14 mouse cellular contexts compared by ENCODE assay signal in the genomic region with DNA sequence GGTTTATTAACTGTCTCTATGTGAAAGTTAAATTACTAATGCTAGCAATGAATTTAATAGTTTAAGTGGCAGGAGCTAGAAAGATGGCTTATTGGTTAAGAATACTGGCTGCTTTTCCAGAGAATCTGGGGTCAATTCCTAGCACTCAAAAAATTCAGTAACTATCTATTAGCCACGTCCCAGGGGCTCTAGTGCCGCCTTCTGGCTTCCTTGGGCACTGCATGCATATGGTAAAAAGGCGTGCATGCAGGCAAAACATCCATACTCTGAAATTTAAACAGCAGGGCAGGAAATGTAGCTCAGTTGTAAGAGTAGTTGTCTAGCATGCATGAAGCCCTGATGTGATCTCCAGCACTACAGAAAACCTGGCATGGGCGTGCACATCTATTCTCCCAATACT. TPM values are rescaled to one million over a fixed set of nuclear protein-coding genes. Genes with fewer than 3 reads are reported as not detected.
A peak's percentile ranks its signal among the peaks of the same experiment; 100 is the strongest.
DNase-seq lines count a peak whose midpoint lies in the region; ATAC-seq and TF ChIP-seq lines count a peak whose summit lies in the region.
"Had no signal": no experiment of that assay in that cellular context is flagged by ENCODE, and none has a peak within 500 bp of the region (broad histone marks: within the 10 kb centered on the region; RNA-seq: fewer than 3 reads in every experiment).

No protein-coding gene starts in this region.

- no peak overlapping the region for H3K9ac ChIP-seq in intestine, postnatal 0 days (ENCODE audit: low read depth, low read length)
- no peak overlapping the region for H3K9ac ChIP-seq in intestine, embryonic 15.5 days
- H3K9ac ChIP-seq: limb, embryonic 13.5 days; midbrain, embryonic 12.5 days; stomach, embryonic 15.5 days had no signal

- ATAC-seq in intestine, postnatal 0 days: no peak
- no peak for ATAC-seq in intestine, embryonic 15.5 days
- 0 out of 2 replicates have a peak, but pooled peaks have one; percentile 57 for ATAC-seq in erythroid progenitor cell, adult 5-6 weeks (replicated peaks; ENCODE audit: low FRiP score, poor library complexity, severe bottlenecking)

- DNase-seq in thymus, postnatal 25 days: peak; percentile 41
- no peak for DNase-seq in thymus, postnatal 10 days (ENCODE audit: low spot score in 2 of 2)
- DNase-seq in retina, embryonic 14.5 days (ENCODE audit: low spot score): no peak
- no peak for DNase-seq in heart, postnatal 10 days
- DNase-seq in cerebellum, adult 11-12 months: no peak
- DNase-seq: gastrocnemius, postnatal 36 days had no signal

- peaks cover 13% of the 10 kb centered on the region; the same call in 1 of the 2 replicates for H3K27me3 ChIP-seq in intestine, postnatal 0 days (replicated peaks; ENCODE audit: control insufficient read depth, insufficient read depth, low read length)
- peaks cover 13% of the 10 kb centered on the region for H3K27me3 ChIP-seq in intestine, embryonic 15.5 days (replicated peaks)

- H3K9me3 ChIP-seq in intestine, postnatal 0 days (ENCODE audit: control insufficient read depth): no peaks in the 10 kb centered on the region
- peaks cover 4% of the 10 kb centered on the region; the same call in 1 of the 2 replicates for H3K9me3 ChIP-seq in intestine, embryonic 15.5 days
- H3K9me3 ChIP-seq: stomach, embryonic 15.5 days had no signal

- intact Hi-C loops in heart, postnatal 10 days (cut with DNase I): no loop called here

- WGBS in intestine, postnatal 0 days: 34% methylated on average over 4 of the region's 4 CpGs
- WGBS in intestine, embryonic 15.5 days: 34% methylated on average over 4 of the region's 4 CpGs

- no peak overlapping the region for H3K4me2 ChIP-seq in intestine, postnatal 0 days (replicated peaks; ENCODE audit: low read depth)
- H3K4me2 ChIP-seq in intestine, embryonic 15.5 days (replicated peaks): no peak overlapping the region
- H3K4me2 ChIP-seq: limb, embryonic 13.5 days; midbrain, embryonic 12.5 days; stomach, embryonic 15.5 days had no signal

- H3K36me3 ChIP-seq in intestine, postnatal 0 days (ENCODE audit: control insufficient read depth, insufficient read depth): no peaks in the 10 kb centered on the region
- H3K36me3 ChIP-seq in intestine, embryonic 15.5 days: no peaks in the 10 kb centered on the region
- H3K36me3 ChIP-seq: limb, embryonic 13.5 days; midbrain, embryonic 12.5 days; stomach, embryonic 15.5 days had no signal

- H3K27ac ChIP-seq in intestine, postnatal 0 days (ENCODE audit: low read depth, low read length): no peak overlapping the region
- no peak overlapping the region for H3K27ac ChIP-seq in intestine, embryonic 15.5 days
- H3K27ac ChIP-seq: limb, embryonic 13.5 days; midbrain, embryonic 12.5 days; stomach, embryonic 15.5 days had no signal

- peak; percentile 55 for TF ChIP-seq CTCF in intestine, postnatal 0 days (IDR thresholded peaks at IDR 0.05; ENCODE audit: low read depth)

- H3K4me1 ChIP-seq in intestine, postnatal 0 days (replicated peaks; ENCODE audit: control insufficient read depth, insufficient read depth, low read length): no peaks in the 10 kb centered on the region
- H3K4me1 ChIP-seq in intestine, embryonic 15.5 days (replicated peaks): 0 out of 2 replicates have a peak, but pooled peaks cover 4% of the 10 kb centered on the region
- H3K4me1 ChIP-seq: limb, embryonic 13.5 days; midbrain, embryonic 12.5 days had no signal

- no peak overlapping the region for H3K4me3 ChIP-seq in intestine, postnatal 0 days (ENCODE audit: low read depth, low read length)
- no peak overlapping the region for H3K4me3 ChIP-seq in intestine, embryonic 15.5 days (replicated peaks)
- H3K4me3 ChIP-seq: limb, embryonic 13.5 days; midbrain, embryonic 12.5 days; stomach, embryonic 15.5 days had no signal

RNA-seq across cellular contexts. Expression of gene Zfp541, which starts 1.9 kb away (rescaled TPM):
- 0.14 TPM in 1 of 2 replicates, not detected in the other for polyA plus RNA-seq in intestine, postnatal 0 days (2015; fragmentation: Nextera tagmentation; extraction: Ambion mirVana)
- polyA plus RNA-seq in intestine, embryonic 15.5 days (2015; fragmentation: Nextera tagmentation; extraction: Ambion mirVana): 0.03 and 0.06 TPM in 2 replicates
- total RNA-seq in erythroid progenitor cell, adult 5-6 weeks (2015; ENCODE audit: low replicate concordance): not detected in 2 replicates
- not detected in 2 replicates for total RNA-seq in erythroid progenitor cell, adult 5-6 weeks (2017; ENCODE audit: low replicate concordance)
- not detected for total RNA-seq in heart, postnatal 10 days (2021)
- total RNA-seq: common myeloid progenitor, adult 5-6 weeks; gastrocnemius, postnatal 36 days; hematopoietic stem cell, adult 5-6 weeks had no signal
- polyA plus RNA-seq: midbrain, embryonic 12.5 days had no signal

RNA-seq across cellular contexts. Expression of gene Bicra, which starts 15.8 kb away (rescaled TPM):
- polyA plus RNA-seq in intestine, postnatal 0 days (2015; fragmentation: Nextera tagmentation; extraction: Ambion mirVana): 1.6 and 1.7 TPM in 2 replicates
- polyA plus RNA-seq in intestine, embryonic 15.5 days (2015; fragmentation: Nextera tagmentation; extraction: Ambion mirVana): 4.9 and 5.4 TPM in 2 replicates
- 5.4 and 16.6 TPM in 2 replicates for total RNA-seq in erythroid progenitor cell, adult 5-6 weeks (2015; ENCODE audit: low replicate concordance)
- total RNA-seq in erythroid progenitor cell, adult 5-6 weeks (2017; ENCODE audit: low replicate concordance): 1.9 and 2.0 TPM in 2 replicates
- 1 to 10 TPM; 9.3 to 9.6 TPM for total RNA-seq in heart, postnatal 10 days (2021)

RNA-seq across cellular contexts. Expression of gene Napa, which starts 34.8 kb away (rescaled TPM):
- 201 and 204 TPM in 2 replicates for polyA plus RNA-seq in intestine, postnatal 0 days (2015; fragmentation: Nextera tagmentation; extraction: Ambion mirVana)
- polyA plus RNA-seq in intestine, embryonic 15.5 days (2015; fragmentation: Nextera tagmentation; extraction: Ambion mirVana): 186 and 194 TPM in 2 replicates
- total RNA-seq in erythroid progenitor cell, adult 5-6 weeks (2015; ENCODE audit: low replicate concordance): 282 and 315 TPM in 2 replicates
- total RNA-seq in erythroid progenitor cell, adult 5-6 weeks (2017; ENCODE audit: low replicate concordance): 141 and 162 TPM in 2 replicates
- total RNA-seq in heart, postnatal 10 days (2021): 100 to 1,000 TPM in 1 of 2 experiments, 10 to 100 TPM in 1; 93.2 to 100 TPM

RNA-seq across cellular contexts. Expression of gene Kptn, which starts 56.2 kb away (rescaled TPM):
- polyA plus RNA-seq in intestine, postnatal 0 days (2015; fragmentation: Nextera tagmentation; extraction: Ambion mirVana): 13.3 and 14.4 TPM in 2 replicates
- polyA plus RNA-seq in intestine, embryonic 15.5 days (2015; fragmentation: Nextera tagmentation; extraction: Ambion mirVana): 24.4 and 25.6 TPM in 2 replicates
- total RNA-seq in erythroid progenitor cell, adult 5-6 weeks (2015; ENCODE audit: low replicate concordance): 2.9 and 8.6 TPM in 2 replicates
- 2.2 and 5.2 TPM in 2 replicates for total RNA-seq in erythroid progenitor cell, adult 5-6 weeks (2017; ENCODE audit: low replicate concordance)
- total RNA-seq in heart, postnatal 10 days (2021): 10 to 100 TPM; 24.1 to 27.7 TPM
